Mouse (Mus musculus) heart, postnatal 36 days (tissue): ENCODE results near the gene Smurf1. TPM values are rescaled to one million over a fixed set of nuclear protein-coding genes. Genes with fewer than 3 reads are reported as not detected.
A peak's percentile ranks its signal among the peaks of the same experiment; 100 is the strongest.

Experiments
- DNase-seq, 2 experiments: peaks; one replicate each; pipeline ENCODE4 v3.0.0; 2021 to 2022
- intact Hi-C: fragments of 180-260 bp; cut with DNase I; formaldehyde crosslinking; loops from one replicate; pipeline ENCODE4 v1.15.1; 2025
- total RNA-seq, 2 experiments: library from RNA; stranded (reverse); gene quantifications; 2 replicates each; pipeline ENCODE4 v1.2.3; 2021

The Smurf1 gene
- total RNA-seq, 2 experiments from 2014 or later, result 24.6 to 27.2 TPM

GRCm38 (mm10) chr5:144875892-144876291, 89.8 kb downstream of the Smurf1 start:
- intact Hi-C loops, result loop anchor here (2.0 to 5.0 kb wide), 3 partner anchors 39 to 113 kb away; no protein-coding TSS in a partner anchor
- peak; percentile 75 to 86 for DNase-seq

DNA sequence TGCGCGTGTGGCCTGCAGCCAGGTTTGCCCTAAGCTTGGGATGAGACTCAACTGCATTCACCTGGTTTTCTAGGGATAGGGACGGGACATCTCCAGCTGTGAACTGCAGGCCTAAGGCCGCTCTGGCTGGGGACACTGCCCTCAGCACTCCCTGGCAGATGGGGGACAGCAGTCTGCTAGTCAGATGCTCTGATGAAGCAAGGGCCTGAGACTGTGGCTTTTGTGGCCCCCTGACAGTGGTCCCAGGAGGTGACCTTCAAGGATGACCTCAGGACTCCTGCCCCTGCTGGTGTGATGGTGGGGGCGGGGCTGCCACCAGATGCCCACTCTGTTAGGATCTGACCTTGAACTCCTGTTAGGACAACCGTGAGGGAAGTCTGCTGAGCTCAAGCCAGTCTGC, 90.4 kb downstream of the Smurf1 start:
- intact Hi-C loops, result loop anchor here (5.0 kb wide), 2 partner anchors 38 to 83 kb away; no protein-coding TSS in a partner anchor
- DNase-seq, result no peak

- DNase-seq, result no peak
- intact Hi-C loops, result loop anchor here (2.0 kb wide), 1 partner anchor 18 kb away; no protein-coding TSS in a partner anchor
Observed at GRCm38 (mm10) chr5:144872867-144873266, 92.8 kb downstream of the Smurf1 start.

DNA sequence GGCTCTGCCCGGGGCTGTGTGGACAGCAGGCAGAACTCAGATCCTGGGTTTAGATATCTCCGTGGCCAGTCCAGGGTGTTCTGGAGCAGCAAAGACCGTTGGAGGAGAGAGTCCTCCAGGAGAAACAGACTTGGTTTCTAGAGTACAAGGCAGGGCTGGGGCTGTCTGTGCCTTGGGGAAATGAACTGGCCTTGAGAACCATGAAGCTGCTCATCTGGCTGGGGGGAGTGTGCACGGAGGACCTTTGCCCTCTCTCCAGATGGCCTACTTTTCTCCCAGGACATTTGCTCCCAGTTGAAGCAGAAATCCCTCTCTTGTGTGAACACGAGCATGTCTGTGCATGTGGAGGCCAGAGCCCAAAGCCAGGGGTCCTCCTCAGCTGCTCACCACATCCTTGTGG, 93.3 kb downstream of the Smurf1 start:
- intact Hi-C loops, result loop anchor here (2.0 kb wide), 1 partner anchor 18 kb away; no protein-coding TSS in a partner anchor
- no peak for DNase-seq

DNA sequence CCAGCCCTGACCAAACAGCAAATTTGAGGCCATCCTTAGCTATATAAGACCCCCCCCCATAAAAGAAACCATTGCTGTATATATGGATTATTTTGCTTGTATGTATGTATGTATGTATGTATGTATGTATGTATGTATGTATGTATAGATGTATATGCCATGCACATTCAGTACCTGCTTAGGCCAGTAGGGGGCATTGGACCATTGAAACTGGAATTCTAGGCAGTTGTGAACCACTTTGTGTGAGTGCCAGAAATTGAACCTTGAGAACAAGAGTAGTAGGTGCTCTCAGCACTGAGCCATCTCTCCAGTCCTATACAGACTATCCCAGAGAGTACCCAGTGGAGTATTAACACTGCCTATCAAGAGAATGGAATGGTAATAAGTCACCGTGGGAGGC, 93.9 kb downstream of the Smurf1 start:
- no peak for DNase-seq
- intact Hi-C loops, result loop anchor here (2.0 kb wide), 1 partner anchor 17 kb away; no protein-coding TSS in a partner anchor

DNA sequence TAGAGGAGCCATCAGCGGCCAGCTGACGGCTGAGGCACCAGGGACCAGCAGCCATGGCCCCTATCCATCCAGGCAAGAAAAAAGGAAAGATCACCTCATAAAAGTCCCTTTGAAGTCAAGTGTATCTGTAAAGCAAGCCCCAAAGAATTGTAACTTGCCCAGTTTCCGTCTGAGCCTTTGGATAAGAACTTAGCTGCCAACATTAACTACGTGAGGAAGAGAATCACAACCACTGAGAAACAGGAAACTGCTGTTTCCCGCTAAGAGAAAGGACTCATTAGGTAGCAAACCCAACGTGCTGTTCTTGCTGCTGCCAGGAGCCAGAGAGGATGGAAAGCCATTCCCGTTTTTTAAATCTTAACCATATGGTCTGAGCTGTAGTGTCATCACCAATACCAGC, 94.9 kb downstream of the Smurf1 start:
- no peak for DNase-seq
- intact Hi-C loops, result no loop called here

DNA sequence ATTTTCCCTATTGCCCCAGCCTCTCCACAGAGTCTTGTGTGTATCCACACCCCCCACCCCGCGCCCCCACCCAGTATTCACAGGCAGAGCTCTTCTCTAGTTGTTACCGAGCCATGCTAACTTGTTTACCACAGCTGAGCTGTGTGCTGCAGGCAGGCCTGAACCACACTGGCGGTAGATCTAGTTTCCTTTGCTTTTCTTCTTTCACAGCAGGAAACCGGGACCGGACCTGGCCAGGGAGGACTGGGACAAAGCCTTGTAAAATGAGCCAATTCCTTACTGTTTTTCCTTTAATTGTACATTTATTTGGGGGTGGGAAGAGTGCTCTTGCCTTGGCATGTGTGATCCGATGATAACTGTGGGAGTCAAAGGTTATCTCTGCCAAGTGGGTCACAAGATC, 96.2 kb downstream of the Smurf1 start:
- DNase-seq, result no peak

DNA sequence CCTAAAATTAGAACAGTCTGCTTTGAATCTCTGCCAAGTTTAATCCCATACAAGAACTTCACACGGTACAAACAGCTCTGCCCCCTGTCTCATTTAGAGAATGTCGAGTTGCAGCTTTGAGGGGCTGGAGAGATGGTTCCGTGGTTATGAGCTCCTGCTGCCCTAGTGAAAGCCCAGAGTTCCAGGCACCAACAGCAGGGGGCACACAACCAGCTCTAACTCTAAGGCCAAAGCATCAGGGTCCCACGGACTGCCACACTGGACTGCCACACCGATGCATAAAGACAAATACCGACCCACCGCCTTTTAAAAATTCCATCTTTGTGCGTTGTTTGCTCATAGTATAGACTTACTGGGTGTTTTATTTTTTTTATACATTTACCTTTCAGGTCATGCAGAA, 98.7 kb downstream of the Smurf1 start:
- DNase-seq, result no peak
- intact Hi-C loops, result no loop called here

More for the DNA sequence above, 96.2 kb downstream of the Smurf1 start:
- intact Hi-C loops, result no loop called here

DNA sequence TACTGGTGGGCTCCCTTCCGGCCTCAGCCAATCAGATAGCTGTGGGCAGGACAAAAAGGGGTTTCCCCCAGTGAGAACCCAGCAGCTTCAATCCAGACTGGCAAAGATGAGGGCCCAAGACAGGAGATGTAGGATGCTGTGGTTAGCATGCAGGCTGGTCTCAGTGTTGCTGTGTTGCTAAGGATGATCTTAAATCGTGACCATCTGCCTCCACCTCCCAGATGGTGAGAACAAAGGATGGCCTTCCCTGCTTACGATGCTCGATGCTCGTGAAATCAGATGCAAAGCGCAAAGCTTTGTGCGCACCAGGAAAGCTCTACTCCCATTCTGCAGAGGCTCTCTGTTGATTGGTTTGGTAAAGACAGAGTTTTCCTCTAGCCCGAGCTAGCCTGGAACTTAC, 104.7 kb downstream of the Smurf1 start:
- intact Hi-C loops, result no loop called here
- DNase-seq, result no peak

DNA sequence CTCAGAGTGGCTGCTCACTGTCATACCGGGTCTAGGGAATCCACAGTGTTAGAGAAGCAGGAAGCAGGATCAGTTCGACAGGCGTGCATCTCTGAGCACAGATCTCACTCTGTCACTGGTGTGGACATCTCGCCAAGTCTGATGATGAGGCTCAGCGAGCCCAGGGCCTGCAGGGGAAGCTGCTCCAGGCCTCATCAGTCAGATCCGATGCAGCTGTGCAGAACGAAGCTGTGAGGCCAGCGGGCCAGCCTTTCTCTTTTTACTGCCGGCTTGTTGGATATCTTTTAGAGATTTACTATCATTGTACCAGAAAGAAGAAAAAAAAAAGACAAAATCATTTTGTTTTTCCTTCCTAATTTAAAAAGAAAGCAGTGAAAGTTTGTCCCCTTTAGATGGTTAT, 106.4 kb downstream of the Smurf1 start:
- DNase-seq, result peak in 1 of 2 experiments; percentile 18
- intact Hi-C loops, result no loop called here

DNA sequence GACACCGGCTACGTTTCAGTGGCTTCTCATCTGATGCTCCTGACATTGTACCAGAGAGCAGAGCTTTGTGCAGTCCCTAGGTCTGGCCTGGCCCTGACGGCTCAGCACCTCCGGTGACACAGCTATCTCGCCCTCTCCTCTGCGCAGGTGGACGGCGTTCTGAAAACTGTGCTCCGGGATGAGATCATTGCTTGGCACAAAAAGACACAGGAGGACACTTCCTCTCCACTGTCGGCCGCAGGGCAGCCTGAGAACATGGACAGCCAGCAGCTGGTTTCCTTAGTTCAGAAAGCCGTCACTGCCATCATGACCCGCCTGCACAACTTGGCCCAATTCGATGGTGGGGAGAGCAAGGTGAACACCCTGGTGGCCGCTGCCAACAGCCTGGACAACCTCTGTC, 107.1 kb downstream of the Smurf1 start:
- DNase-seq, result no peak
- intact Hi-C loops, result no loop called here

DNA sequence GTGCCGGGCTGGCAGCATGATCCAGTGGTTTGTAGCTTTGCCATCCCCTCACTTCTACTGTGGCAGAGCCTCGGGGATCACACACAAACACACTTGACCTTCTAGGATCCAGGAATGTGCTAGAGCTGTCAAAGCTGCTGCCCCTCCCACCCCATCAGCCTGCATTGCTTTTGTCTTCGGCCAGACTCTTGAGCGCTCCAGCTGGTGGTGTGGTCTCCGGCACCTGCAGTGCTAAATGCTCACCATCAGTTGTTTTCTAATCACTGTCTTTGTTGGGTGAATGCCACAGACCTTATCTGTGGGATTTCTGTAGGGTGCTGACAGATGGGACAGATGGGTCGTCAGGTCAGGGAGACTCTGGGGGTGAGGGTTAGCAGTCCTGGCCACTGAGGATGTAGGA, 109.7 kb downstream of the Smurf1 start:
- DNase-seq, result no peak
- intact Hi-C loops, result loop anchor here (2.0 kb wide), 1 partner anchor 17 kb away; no protein-coding TSS in a partner anchor

DNA sequence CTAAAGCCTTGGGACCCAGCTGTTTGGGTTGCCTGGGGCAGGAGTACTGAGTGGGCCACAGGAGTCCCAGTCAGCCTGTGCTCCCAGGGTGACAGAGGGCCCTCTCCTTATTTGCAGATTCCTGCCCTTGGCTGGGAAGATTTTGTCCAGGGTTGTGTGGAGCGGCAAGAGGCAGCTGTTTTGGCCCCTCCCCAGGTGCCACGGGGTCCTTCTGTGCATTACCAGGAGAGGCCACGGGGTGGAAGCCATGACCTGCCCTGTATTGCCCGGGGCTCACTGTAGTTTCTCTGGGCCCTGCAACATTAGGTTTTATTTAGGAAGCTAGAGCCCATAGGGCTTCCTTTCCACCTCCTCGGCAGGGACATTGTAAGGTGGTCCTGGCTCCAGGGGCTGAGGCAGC, 111.7 kb downstream of the Smurf1 start:
- DNase-seq, result no peak
- intact Hi-C loops, result loop anchor here (2.0 kb wide), 1 partner anchor 19 kb away; no protein-coding TSS in a partner anchor

DNA sequence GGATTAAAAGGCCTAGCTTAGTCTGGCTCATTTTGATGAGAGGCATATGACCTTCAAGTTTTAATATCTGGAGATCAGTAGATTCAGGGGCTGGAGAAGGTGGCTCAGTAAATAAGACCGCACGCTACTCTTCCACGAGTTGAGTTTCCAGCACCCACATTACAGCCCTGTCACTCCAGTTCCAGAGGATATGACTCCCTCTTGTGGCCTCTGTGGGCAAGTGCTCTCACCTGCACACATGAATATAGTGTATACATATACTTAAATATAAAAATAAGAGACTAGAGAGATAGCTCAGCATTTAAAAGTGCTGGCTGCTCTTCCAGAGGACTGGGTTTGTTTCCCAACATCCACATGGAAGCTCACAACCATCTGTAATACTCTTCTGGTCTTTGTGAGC, 113.8 kb downstream of the Smurf1 start:
- DNase-seq, result no peak
- intact Hi-C loops, result no loop called here

GRCm38 (mm10) chr5:144849932-144850331, 115.7 kb downstream of the Smurf1 start:
- intact Hi-C loops, result no loop called here
- DNase-seq, result no peak

- no peak for DNase-seq
- intact Hi-C loops, result no loop called here
Observed at GRCm38 (mm10) chr5:144848735-144849134, 116.9 kb downstream of the Smurf1 start.

GRCm38 (mm10) chr5:144845352-144845751, 120.3 kb downstream of the Smurf1 start:
- intact Hi-C loops, result no loop called here
- no peak for DNase-seq

GRCm38 (mm10) chr5:144836100-144836499, 129.5 kb downstream of the Smurf1 start:
- DNase-seq, result no peak

GRCm38 (mm10) chr5:144831840-144832469, 133.7 kb downstream of the Smurf1 start:
- no peak for DNase-seq
- intact Hi-C loops, result no loop called here

More at GRCm38 (mm10) chr5:144836100-144836499, 129.5 kb downstream of the Smurf1 start:
- intact Hi-C loops, result loop anchor here (2.0 to 5.0 kb wide), 2 partner anchors 41 to 153 kb away; no protein-coding TSS in a partner anchor

DNA sequence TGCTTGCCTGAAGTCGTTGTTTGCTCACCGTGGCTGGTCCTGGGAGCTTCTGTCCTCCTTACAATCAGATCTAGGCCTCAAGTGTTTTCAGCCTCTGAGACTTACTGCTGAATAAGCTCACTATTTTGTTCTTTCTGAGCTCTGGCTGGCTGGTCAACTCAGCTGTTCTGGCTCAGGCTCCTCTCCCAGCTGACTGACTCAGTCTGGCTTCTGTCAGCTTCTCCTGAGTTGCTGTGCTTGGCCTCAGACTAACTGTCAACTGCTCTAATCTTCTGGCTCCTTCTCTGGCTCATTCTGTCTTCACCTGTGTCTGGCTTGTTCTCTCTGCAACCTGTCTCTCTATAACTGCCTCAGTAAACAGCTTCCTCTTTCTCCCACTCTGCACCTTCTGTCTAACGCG, 136.0 kb downstream of the Smurf1 start:
- intact Hi-C loops, result no loop called here
- DNase-seq, result peak in 1 of 2 experiments; percentile 22

DNA sequence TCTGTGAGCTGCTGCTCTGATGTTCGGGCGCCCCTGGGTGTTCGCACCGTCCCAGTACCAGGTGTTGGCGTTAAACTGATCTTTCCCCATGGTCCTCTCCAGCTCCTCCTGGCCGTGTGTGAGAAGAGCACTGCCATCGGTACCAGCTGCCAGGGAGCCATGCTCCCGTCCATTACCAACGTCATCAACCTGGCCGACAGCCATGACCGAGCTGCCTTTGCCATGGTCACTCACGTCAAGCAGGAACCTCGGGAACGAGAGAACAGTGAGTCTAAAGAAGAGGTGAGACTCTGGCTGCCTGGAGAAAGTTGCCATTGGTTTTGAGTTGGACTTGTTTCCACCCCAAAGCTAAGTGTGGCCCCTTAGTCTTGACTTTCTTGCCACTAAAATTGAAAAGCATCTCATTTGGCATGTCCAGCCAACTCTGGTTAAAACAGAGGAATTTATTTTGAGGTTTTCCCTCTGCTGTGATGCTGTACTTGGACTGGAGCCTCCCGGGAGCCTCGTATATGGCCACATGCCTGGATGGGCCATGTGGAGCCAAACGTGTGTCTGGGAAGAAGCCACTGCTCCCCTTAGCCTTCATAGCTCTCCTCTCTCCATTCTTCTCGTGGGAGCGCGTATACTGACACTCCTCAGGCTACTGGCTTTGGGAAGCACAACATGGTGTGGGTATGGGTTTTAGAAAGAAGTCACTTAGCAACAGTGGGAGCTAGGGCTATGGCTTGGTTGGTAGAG, 137.1 kb downstream of the Smurf1 start:
- intact Hi-C loops, result no loop called here
- DNase-seq, result peak; percentile 58 to 62
